Mouse (Mus musculus) cerebellum, adult 9-10 months (tissue): ENCODE measurements at regions not wholly inside any gene's neighbourhood (a gene's known extent, or its start where the extent isn't known, plus 50 kb on each side); places are given as distances from the start of the nearest gene placed in this dataset.

ENCODE experiments used
- DNase-seq: peaks from one replicate; pipeline ENCODE4 v3.0.0; 2022

DNA sequence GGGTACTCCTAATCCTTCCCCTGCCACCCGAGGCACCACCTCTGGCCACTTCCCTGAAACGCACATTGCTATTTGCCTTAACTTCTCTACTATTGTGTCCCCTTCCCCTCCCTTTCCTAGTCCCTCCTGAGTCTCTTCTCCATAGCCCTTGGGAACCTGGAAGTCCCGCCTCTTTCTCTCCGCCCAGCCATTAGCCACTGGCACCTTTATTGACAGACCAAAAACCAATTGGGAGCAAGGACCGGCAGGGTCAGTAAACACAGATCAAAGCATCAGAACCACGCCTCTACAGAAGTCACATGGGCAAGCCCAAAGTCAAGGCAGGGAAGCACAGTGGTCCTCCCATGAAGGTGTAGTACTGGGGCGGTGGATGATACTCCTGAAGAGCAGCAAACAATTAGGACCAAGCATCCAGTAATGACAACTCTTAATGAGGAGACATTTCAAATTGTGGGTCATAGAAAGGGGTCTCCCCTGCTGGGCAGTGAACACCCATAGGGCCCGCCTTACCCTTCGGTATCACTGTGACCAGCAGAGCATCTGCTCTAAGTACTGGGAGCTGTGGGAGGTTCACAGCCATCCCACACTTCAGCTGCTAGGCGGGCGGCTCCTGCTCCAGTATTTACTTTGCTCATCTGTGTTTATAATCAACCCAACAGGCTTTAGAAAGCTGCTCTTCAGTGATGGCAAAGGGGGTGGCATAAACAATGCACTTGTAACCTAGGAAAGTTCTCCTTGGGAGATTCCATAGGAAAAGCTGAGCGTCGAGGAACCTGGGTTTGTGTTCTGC lies 226.5 kb upstream of the Mphosph6 start:
- DNase-seq: no peak

GRCm38 (mm10) chr8:118023451-118023850 lies 221.7 kb upstream of the Mphosph6 start:
- DNase-seq: no peak

GRCm38 (mm10) chr8:118021978-118022377 lies 220.2 kb upstream of the Mphosph6 start:
- no peak for DNase-seq

DNA sequence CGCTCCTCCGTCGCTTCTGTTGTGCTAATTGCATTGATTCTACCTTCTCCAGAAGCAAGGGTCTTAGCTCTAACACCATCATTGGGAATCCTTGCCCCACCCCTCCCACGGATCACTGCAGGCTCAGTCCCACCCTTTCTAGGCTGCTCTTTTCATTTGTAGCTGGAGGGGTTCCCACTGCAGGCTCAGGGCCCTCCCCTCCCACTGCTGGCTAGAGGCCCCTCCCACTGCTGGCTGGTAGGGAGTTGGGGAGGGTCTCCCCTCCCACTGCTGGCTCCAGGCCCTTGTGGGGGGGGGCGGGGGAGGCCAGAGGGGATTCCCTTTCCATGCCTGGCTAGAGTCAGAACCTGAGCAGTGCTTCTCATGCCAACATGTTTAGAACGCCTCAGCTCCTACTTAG lies 215.5 kb upstream of the Mphosph6 start:
- DNase-seq: no peak

DNA sequence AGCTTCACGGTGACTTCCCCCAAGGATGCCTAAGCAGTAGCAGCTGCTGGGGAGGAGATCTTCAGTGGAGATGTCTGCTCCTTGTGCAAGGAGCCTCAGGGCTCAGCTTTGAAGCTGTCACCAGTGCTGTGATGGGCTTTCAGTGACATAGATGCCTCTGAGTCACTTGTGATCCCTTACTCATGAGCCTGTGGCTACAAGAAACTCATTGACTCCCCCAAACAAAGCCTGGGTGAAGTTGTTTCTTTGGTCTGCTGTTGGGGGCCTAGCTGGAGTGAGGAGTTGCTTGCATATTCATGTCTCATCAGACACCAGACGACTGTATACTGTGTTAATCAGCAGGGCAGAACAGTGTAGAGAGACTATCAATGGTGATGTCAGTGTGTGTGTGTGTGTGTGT lies 203.4 kb upstream of the Mphosph6 start:
- DNase-seq: no peak

DNA sequence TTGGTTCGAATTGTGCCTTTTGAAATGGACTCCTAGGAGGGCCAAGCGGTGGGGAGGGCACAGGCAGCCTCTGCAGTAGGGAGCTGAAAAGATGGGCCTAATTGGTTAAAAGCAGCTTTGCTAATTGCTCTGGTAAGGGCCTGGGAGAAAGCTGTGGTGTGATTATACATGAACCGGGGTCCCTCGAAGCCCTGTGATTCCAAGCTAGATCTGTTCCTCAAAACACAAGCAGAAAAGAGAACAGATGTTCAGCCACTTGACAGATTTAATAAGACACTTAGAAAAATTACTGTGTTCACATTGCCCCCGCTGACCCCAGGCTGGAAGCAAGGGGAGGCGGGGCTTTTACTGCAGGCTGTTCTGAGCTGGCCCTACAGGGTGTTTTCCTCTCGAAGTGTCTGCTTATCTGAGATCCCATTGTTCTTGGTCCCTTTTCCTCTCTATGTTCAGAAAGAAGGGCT lies 202.7 kb upstream of the Mphosph6 start:
- no peak for DNase-seq

DNA sequence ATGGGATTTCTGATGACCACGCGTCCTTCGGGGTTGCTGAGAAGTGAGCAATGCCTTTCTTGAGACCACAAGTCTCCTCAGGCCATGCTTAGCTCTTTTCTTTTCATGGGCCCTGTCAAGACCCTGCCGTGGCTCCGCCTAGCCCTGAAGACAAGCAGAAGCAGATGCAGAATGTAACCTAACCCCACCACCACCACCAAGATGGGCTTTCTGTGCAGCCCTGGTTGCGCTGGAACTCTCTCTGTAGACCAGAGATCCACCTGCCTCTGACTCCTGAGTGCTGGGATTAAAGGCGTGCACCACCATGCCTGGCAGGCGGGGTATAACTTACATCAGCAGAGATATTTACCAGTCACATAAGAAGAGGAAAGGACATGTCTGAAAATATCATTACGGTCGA lies 199.4 kb upstream of the Mphosph6 start:
- DNase-seq: no peak

DNA sequence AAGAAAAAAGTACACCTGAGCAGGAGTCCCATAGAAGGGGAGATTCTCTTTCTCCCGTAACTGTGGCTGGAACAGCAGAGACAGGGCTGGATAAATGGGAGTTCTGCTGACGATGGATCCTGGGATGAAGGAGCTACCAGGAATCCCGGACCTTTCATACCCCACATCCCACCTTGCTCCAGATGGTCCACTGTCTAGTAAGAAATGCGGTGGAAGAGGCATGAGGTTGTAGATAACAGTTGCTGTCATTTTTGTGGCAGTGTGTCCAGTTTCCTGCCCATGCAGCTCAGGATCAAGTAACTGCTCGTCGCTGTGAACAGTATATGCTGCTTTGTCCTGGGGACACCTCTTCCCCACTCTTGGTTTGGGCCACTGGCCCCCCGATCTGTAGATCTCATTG lies 190.1 kb upstream of the Mphosph6 start:
- DNase-seq: no peak

DNA sequence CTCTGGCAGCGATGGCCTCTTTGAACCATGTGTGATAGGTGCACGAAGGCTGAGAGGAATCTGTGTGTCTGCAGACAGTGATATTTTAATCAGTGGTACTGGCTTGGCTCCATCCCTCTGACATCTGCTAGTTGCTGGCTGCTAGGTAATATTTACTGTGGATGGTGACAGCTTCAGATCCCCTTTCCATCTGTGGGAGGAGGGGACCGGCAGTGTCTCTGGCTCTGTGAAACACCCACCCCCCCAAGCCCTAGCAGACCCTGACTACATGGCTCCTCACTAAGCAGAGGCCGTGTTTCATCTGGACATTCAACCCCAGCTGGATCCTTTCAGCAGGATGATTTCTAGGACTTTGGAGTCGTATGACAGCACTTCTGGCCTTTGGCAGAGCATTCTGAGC lies 187.0 kb upstream of the Mphosph6 start:
- DNase-seq: no peak

DNA sequence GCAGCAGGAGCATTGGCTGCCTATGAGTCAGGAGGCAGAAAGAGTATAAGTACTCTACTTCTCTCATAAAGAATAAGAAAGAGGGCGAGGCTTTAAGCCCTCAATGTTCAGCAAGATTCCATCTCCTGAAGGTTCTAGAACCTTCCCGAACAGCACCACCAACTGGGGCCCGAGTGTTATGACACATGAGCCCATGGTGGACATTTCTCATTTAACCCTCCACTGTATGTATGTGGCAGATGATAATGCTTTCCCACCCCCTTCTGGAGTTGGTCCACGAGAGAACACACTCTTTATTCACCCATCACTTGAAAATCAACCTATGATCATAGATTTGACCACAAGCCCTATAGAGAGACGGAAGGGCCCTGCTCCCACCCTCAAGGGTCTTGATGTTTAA lies 166.6 kb upstream of the Mphosph6 start:
- no peak for DNase-seq

GRCm38 (mm10) chr8:117966556-117966955 lies 164.8 kb upstream of the Mphosph6 start:
- no peak for DNase-seq

DNA sequence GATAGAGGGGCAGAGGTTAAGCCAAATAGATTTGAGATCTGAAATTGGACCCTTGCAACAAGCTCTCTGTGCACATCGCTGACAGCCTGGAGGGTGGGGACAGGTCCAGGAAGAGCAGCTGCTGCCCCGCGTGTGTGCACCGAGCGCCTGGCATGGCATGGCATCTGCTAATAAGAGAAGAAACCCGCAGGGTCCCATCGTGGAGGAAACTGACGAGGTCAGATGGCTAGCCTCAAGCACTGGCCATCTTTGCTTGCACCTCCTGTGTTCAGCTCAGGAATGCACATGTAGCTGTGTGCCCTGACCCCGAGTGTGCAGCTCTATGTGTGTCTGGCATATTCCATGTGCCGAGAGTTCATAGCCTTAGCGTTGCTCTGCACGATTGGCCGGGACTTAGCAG lies 161.7 kb upstream of the Mphosph6 start:
- DNase-seq: peak; percentile 56

- peak; percentile 42 for DNase-seq
Measured at GRCm38 (mm10) chr8:117962666-117963065, 160.9 kb upstream of the Mphosph6 start.

- DNase-seq: no peak
Measured at GRCm38 (mm10) chr8:117959501-117959900, 157.8 kb upstream of the Mphosph6 start.

DNA sequence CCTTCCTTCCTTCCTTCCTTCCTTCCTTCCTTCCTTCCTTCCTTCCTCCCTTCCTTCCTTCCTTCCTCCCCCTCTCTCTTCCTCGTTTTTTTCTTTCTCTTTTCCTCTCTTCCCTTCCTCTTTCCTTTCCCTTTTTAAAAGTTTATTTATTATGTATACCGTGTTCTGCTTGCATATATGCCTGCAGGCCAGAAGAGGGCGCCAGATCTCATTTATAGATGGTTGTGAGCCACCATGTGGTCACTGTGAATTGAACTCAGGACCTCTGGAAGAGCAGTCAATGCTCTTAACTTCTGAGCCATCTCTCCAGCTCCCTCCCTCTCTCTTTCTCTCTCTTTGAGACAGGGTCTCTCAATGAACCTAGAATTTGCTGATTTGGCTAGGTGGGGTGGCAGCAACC lies 157.2 kb upstream of the Mphosph6 start:
- DNase-seq: no peak

DNA sequence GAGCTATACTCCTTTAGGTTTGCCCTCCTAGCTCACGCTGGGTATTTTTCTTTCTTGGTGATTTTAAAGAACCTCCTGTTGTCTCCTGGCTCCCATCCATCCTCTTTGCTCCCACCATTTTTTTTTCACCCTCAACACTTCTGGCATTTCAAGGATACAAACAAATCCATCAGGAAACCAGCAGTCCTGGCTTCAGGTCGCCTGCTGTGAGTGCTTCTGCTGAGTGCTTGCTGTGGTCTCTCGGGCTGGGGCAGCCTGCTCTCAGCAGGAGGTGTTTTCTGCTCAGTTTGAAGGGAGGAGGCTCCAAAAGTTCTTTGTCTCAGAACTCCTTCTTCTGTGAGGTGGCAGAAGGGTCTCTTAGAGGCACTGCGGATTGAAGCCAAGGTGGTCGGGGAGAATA lies 149.9 kb upstream of the Mphosph6 start:
- DNase-seq: no peak

DNA sequence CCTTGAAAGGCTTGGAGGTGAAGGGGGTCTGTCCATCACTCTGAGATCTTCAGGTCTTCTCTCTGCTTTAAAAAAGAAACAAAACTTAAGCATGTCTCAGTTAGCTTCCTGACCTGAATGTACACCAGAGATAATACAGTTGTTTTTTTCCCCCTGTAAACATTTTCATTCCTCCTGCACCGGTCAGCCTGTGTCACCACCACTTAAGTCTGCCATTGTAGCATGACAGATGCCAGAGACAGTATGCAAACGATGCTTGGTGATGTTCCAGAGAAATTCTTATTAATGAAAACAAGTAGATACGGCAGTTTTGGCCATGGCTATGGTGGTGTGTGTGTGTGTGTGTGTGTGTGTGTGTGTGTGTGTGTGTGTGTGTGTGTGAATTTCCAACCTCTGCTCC lies 144.8 kb upstream of the Mphosph6 start:
- no peak for DNase-seq

- DNase-seq: no peak
Measured at GRCm38 (mm10) chr8:117934566-117935094, 132.9 kb upstream of the Mphosph6 start.

DNA sequence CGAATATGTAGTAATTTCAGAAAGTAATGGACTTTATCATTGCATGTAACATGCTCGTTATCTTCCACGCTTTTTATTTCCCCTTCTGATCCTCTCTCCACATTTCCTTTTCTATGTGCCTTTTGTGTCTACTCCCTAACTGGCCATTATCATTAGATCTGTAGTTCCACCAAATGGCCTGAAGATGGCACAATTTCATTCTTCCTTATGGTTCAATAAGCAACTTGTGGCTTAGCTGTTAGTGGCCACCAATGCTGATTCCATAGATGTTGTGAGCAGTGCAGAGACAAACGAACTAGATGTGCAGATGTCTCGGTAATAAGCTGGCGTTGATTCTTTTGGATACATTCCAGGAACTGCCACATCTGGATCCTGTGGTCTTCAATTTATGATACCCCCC lies 128.9 kb upstream of the Mphosph6 start:
- DNase-seq: peak; percentile 66

DNA sequence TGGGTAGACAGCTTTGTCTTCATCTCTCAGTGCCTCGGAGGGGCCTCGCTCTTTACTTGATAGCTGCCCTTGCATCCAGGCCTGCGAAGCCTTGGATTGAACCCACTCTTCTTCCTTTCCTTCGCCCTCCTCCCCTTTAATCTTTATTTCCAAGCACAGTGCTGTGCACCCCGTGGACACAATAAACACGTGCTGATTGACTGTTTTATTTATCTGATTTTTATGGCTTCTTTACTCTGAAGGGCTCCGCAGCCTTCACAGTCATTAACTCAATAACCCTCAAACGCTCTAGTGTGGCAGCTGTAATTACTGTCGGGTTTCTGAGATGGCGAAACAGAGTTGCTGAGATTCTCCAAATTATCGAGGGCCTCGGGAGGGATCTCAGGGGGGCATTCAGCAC lies 127.9 kb upstream of the Mphosph6 start:
- no peak for DNase-seq

GRCm38 (mm10) chr8:117923296-117923695 lies 121.6 kb upstream of the Mphosph6 start:
- DNase-seq: no peak

DNA sequence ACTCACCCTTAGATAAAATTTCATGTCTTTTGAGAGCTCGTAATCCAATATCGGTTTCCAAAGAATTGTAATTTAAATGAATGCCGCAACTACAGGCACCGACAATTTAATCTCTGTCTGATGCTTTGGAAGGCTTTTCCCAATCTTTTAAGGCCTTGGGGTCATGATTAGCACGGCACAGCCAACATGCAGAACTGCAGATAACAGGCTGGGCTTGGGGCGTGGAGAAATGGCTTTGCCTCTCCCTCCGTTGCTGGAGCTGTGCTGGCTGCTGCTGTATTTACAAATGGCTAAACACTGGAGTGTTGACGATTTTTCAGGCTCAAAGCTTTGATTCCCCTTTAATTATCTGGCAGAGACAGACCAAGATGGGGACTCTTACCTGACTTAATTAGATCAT lies 101.3 kb upstream of the Mphosph6 start:
- no peak for DNase-seq

DNA sequence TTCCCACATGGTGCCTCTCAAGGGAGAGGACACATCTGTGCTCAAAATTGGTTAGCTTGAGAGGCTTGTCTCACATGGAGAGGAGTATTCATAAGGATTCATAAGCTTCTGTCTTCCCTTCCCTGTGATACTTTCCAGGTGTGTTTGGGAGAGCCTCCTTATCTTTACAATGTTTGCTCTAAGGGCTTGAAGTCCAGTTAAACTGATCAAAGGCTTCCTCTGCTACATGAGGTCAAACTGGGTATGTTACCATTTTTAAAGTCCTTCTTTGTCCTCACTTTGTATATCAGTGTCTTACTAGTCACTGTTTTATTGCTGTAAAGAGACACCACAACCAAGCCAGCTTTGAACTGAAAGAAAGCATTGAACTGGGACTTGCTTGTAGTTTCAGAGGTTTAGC lies 98.1 kb upstream of the Mphosph6 start:
- DNase-seq: no peak

GRCm38 (mm10) chr8:117898015-117898414 lies 96.3 kb upstream of the Mphosph6 start:
- no peak for DNase-seq

DNA sequence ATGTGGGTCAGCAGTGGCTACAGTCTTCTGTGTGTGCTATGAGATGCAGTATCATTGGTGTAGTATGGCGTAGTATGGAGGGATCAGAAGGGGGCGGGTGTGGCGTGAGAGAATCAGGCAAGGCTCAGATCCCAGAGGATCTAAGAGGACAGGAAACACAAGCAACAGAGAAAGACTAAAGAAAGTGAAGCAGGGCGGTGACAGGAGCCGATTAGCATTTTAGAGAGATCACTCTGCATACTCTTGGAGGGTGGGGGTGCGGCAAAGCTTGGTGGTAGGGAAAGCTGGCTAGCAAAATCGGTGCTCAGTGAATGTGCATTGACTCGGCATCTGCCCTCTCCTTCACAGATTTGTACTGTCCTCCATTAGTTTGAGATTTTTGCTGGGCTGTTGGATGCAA lies 93.1 kb upstream of the Mphosph6 start:
- DNase-seq: no peak
